8 mouse cellular contexts compared by ENCODE assay signal in the genomic region with DNA sequence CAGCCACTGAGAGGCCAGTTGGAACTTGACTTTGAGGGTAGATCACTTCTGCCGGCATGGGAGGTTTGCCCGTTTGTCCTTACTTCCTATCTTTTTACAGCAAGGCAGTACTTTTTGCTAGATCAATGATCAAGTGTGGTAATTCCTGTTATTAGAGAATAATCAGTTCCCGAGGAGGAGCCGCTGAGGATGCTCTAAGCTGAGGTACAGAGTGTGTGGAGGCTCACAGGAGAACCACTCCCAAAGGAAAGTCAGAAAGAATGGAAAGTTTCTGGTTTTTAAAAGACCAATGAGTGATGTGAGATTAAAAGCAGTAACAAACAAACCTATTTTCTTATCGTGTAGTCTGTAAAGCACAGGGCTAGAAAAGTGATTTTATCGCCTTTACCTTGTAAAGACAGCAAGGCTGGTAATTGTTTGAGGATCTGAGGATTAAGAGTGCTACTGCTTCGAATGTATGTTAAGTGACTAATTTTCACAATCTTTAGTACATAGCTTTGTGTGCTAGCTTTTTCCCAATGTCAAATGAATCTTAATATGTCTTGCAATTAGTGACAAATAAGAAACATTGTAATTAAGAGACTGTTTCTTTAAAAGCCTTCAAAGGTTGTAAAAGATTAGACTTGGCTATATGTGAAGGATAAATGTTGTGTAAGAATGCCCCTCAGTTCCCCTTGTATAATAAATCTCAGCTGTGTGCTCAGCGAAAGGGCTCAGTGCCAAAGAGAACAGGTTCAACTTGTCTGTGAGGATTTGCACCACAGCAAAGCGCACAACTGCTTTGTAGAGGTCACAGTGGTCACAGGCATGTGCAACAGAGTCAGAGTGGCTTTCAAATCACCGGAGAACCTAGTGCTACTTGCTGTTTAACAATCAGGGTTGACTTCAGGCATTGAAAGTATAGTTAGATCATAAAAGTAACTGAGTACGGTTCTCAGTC.
DNase-seq lines count a peak whose midpoint lies in the region; ATAC-seq and TF ChIP-seq lines count a peak whose summit lies in the region.

No protein-coding gene starts in this region.

- peak; percentile 74; the same call in 1 of the 2 replicates for ATAC-seq in kidney, embryonic 16.5 days (ENCODE audit: low FRiP score, low TSS enrichment)
- no peak for ATAC-seq in hindbrain, embryonic 14.5 days (ENCODE audit: low FRiP score)

- H3K36me3 ChIP-seq in kidney, embryonic 16.5 days (ENCODE audit: insufficient read depth, low read length): no peaks in the 10 kb centered on the region
- H3K36me3 ChIP-seq in hindbrain, embryonic 14.5 days (replicated peaks; ENCODE audit: control insufficient read depth, insufficient read depth): no peaks in the 10 kb centered on the region

- H3K9me3 ChIP-seq in kidney, embryonic 16.5 days (ENCODE audit: low read length): no peaks in the 10 kb centered on the region
- no peaks in the 10 kb centered on the region for H3K9me3 ChIP-seq in hindbrain, embryonic 14.5 days (ENCODE audit: control insufficient read depth, low read length)

- WGBS in kidney, embryonic 16.5 days: 58% methylated on average over 11 of the region's 11 CpGs
- WGBS in hindbrain, embryonic 14.5 days: 85% methylated on average over 11 of the region's 11 CpGs

- no peak overlapping the region for H3K9ac ChIP-seq in kidney, embryonic 16.5 days (replicated peaks; ENCODE audit: low read length)
- H3K9ac ChIP-seq in hindbrain, embryonic 14.5 days: no peak overlapping the region

- peak overlapping the region; percentile 90 for H3K27ac ChIP-seq in gastrocnemius, adult 2 months
- peak overlapping the region; percentile 65; the same call in 1 of the 2 replicates for H3K27ac ChIP-seq in kidney, embryonic 16.5 days (ENCODE audit: low read length)
- H3K27ac ChIP-seq in hindbrain, embryonic 14.5 days: no peak overlapping the region

- peaks cover 9% of the 10 kb centered on the region for H3K4me1 ChIP-seq in kidney, embryonic 16.5 days (ENCODE audit: insufficient read depth, low read length)
- no peaks in the 10 kb centered on the region for H3K4me1 ChIP-seq in hindbrain, embryonic 14.5 days (replicated peaks; ENCODE audit: control insufficient read depth, insufficient read depth, low read length)

- H3K4me3 ChIP-seq in gastrocnemius, adult 2 months: peak overlapping the region; percentile 13; the same call in 1 of the 2 replicates
- no peak overlapping the region for H3K4me3 ChIP-seq in kidney, embryonic 16.5 days (ENCODE audit: low read length)
- no peak overlapping the region for H3K4me3 ChIP-seq in hindbrain, embryonic 14.5 days (replicated peaks; ENCODE audit: low read length)

- H3K4me2 ChIP-seq in kidney, embryonic 16.5 days (replicated peaks; ENCODE audit: low read depth, low read length): no peak overlapping the region
- no peak overlapping the region for H3K4me2 ChIP-seq in hindbrain, embryonic 14.5 days (replicated peaks)

- peak; percentile 15 for DNase-seq in adrenal gland, postnatal 25 days
- DNase-seq in gastrocnemius, adult 2 months: peak; percentile 60
- DNase-seq in naive thymus-derived CD4-positive, alpha-beta T cell, adult 2 months (ENCODE audit: low read depth): peak; percentile 21
- DNase-seq in layer of hippocampus, adult 9-11 months: no peak
- DNase-seq in layer of hippocampus, adult 18-20 months (ENCODE audit: low spot score in 2 of 2): no peak
- DNase-seq in left cerebral cortex, postnatal 25 days (ENCODE audit: low spot score in 2 of 2): no peak
- no peak for DNase-seq in hindbrain, embryonic 14.5 days (ENCODE audit: low spot score)

- H3K27me3 ChIP-seq in kidney, embryonic 16.5 days (ENCODE audit: insufficient read depth, low read length): no peaks in the 10 kb centered on the region
- H3K27me3 ChIP-seq in hindbrain, embryonic 14.5 days (ENCODE audit: control insufficient read depth, insufficient read depth, low read length): no peaks in the 10 kb centered on the region

- no peak for TF ChIP-seq CTCF in gastrocnemius, adult 2 months (IDR thresholded peaks at IDR 0.05)

- intact Hi-C loops in gastrocnemius, adult 2 months (cut with DNase I): loop anchor here (5.0 kb wide), 4 partner anchors 36 to 201 kb away; a partner anchor contains a TSS
- intact Hi-C loops in left cerebral cortex, postnatal 25 days (cut with DNase I): no loop called here

Comparison
In these comparisons a context has a peak if more than half of its experiments do, and no peak if none do; other contexts are left out.
1. DNase-seq: peak in adrenal gland, postnatal 25 days (single experiment), gastrocnemius, adult 2 months (single experiment) and naive thymus-derived CD4-positive, alpha-beta T cell, adult 2 months (single experiment); none in layer of hippocampus, adult 9-11 months (single experiment), layer of hippocampus, adult 18-20 months (0 of 2), left cerebral cortex, postnatal 25 days (0 of 2) and hindbrain, embryonic 14.5 days (single experiment).